Mouse (Mus musculus) thymus, postnatal 0 days (tissue): ENCODE data around the gene Zdhhc13. TPM values are rescaled to one million over a fixed set of nuclear protein-coding genes. Genes with fewer than 3 reads are reported as not detected.

Experiments
- DNase-seq: peaks from one replicate; pipeline ENCODE4 v3.0.0-alpha.2; 2015; ENCODE audit warnings: low spot score
- polyA plus RNA-seq: library from polyadenylated mRNA; unstranded; fragments of >200 nt; fragmentation: Nextera tagmentation; extraction: Ambion mirVana; gene quantifications from 2 replicates; pipeline ENCODE4 v1.2.1, GENCODE M21; 2015

Zdhhc13 gene
- 22.5 and 26.6 TPM in 2 replicates for polyA plus RNA-seq

GRCm38 (mm10) chr7:48788851-48789572 lies at the start of gene Zdhhc13:
TSS of gene Zdhhc13 (plus strand) at chr7:48789003.
- peak; percentile 96 for DNase-seq

GRCm38 (mm10) chr7:48749298-48750163 lies 39.3 kb upstream of the Zdhhc13 start:
- DNase-seq, result peak; percentile 88

- DNase-seq, result no peak
Measured at GRCm38 (mm10) chr7:48750164-48750809, 38.5 kb upstream of the Zdhhc13 start.

DNA sequence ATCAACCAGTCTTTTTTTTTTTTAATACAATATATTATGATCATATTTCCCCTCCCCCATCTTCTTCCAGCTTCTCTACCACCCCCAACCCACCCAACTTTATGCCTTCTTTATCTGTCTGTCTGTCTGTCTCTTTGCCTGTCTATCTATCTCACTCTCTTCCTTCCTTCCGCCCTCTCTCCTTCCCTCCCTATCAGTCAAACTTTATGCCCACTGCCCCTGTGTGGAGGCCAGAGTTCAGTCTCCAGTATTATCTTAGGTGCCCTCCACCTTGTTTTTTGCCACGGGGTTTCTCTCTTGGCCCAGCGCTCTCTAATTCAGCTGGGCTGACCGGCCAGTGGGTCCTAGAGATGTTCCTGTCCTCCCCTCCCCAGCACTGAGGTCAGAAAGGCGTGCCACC lies 37.6 kb upstream of the Zdhhc13 start:
- no peak for DNase-seq

DNA sequence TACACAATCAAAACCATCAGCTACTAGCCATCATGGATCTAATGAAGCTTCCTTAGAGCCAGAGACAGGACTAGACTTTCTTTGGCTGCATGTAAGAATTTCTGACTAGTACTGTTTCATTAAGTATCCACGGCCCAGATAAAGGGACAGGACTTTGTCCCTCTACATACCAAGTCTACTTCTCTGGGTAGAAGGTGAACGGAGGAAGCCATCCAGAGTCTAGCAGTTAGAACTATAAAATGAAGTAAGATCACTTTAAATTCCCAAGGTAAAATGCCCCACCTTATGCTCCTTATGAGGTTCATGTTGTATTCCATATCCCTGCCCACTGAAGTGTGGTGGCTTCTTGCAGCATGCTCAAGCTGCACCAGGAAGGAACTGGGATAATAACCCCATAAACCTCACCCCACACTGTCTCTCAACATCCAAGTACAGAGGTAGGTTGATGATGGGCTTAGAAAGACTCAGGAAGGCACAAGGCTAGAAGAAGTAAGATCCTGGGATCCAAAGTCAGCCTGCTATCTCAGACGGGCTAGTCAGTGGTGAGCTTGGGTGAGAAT lies 34.3 kb upstream of the Zdhhc13 start:
- DNase-seq, result no peak

DNA sequence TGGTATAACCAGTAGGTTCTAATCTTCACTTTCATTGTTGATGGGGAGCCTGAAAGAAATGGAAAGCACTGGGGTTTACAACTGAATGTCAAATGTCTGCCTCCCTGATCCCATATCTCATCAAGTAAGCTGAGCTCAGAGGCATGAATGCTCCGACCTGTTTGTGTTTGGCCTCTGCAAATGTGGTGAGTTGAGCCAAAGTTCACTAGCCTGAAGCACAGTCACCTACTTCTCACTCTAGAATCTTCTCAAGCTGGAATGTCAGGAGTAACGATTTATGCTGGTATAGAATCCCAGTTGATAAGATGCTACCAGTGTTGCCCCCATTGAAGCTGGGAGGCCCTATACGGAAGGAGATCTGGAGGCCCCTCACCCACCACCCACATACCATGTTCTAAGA lies 33.0 kb upstream of the Zdhhc13 start:
- no peak for DNase-seq

DNA sequence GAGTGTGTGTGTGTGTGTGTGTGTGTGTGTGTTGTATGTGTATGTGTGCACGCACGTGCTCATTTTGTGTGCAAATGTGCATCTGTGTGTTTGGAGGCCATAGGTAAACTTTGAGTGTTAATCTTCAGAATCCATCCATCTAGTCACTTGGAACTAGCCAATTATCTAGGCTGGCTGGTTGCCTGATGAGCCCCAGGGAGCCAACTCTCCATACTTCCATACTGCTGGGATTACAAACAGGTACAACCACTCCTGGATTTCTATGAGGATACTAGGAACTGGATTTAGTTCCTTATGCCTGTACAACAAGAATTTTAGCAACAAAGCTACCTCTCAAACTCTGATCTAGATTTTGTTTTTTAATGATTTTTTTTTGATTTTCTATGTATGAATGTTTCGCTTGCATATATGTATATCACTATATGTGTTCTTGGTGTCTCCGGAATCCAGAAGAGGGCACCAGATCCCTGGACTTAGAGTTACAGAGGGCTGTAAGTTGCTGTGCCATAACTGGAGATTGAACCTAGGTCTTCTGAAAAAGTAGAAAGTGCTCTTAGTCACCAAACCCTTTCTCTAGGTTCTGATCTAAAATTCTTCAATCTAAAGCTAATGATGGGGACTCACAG lies 32.4 kb upstream of the Zdhhc13 start:
- DNase-seq, result no peak

DNA sequence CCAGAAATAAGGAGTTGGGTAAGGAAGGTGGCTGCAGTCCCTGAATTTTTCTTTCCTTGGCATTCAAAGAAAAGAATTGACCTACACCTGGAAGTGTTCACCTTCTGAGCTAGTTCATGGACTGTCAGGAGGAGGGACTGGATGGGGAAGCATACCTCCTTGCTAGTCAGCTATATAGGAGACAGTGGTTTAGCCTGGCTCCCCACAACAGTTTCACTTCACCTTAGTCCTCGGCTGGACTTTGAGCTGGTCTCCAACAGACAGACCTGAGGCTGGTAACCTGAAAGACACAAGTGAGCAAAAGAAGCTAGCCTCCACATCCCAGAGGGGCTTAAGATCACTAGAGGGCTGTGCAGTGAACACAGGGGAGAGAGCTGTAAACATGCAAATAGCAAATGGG lies 30.7 kb upstream of the Zdhhc13 start:
- no peak for DNase-seq

DNA sequence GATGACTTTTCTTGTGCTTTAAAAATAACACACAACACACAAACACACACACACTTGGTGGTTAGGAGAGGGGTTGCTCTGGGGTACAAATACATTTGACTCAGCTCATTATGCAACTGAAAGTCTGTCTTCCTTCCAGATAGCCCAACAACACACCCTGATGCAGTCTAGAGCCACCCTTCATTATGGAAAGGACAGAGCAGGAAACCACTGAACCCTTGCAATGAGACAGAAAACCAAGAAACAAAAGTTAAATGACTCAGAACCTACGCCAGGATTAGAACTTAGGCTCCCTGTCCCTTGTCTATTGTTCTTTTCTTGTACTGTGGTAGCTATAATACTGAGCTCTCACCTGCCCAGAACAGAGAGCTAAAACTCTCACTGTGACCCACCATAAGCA lies 28.0 kb upstream of the Zdhhc13 start:
- no peak for DNase-seq

DNA sequence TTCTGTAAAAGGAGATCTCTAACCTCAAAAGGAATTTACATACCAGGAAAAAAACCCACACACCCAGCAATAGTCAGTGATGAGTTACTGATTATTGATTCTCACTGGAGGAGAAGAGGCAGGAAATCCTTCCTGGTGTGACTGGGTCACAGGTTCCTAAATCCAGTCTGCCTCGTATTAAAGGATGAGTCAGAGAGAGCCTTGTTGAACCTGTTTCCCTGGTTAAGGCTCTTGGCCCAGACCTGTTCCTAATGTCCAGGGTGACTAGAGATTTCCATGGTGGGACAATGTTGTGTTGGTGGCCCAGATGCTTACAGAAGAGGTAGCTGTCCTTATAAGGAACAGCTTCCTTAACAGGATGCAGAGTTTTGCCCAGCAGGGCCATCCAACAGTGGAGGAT lies 26.5 kb upstream of the Zdhhc13 start:
- no peak for DNase-seq

GRCm38 (mm10) chr7:48762721-48763120 lies 26.1 kb upstream of the Zdhhc13 start:
- no peak for DNase-seq

DNA sequence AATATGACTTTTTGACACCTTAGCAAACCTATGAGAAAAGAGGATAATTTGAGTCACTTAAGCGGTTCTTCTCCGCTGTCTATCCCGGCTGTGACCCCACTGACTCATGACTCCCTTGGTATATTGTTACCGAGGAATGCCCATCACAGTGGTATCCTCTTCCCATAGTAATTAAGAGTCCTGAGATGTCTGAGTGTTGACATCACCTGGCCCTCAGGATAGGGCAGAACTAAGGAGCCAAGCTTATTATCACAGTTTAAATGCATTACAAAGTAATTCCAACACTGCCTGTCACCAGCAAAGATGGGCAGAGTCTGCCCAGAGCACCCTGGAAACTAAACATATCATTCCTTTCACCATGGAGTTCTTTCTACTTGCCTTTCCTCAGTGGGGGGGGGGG lies 22.8 kb upstream of the Zdhhc13 start:
- no peak for DNase-seq

GRCm38 (mm10) chr7:48769721-48770120 lies 19.1 kb upstream of the Zdhhc13 start:
- no peak for DNase-seq

DNA sequence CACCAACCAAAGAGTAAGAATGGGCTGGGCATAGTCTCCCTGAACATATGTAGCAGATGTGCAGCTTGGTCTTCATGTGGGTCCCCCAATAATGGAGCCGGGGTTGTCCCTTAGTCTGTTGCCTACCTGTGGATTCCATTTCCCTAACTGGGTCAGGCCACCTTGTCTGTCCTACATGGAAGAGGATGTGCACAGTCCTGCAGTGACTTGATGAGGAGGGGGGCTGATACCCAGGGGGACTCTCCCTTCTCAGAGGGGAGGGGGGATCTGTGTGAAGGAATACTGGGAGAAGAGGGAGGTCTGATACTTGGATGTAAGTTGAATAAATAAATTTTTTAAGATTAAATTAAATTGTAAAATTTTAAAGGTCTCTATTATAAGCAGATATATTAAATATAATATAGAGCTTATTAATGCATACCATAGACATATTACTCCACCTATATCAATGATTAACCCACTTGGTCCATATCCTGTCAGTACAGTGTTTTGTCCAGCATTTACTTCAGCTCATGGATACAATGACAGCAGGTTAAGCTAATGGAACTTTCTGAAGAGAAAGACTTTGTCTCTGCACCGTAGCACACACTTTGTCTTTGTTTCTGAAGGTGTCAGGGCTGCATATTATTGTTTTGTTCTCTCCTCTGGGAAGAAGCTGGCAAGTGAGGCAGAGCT lies 16.6 kb upstream of the Zdhhc13 start:
- no peak for DNase-seq

DNA sequence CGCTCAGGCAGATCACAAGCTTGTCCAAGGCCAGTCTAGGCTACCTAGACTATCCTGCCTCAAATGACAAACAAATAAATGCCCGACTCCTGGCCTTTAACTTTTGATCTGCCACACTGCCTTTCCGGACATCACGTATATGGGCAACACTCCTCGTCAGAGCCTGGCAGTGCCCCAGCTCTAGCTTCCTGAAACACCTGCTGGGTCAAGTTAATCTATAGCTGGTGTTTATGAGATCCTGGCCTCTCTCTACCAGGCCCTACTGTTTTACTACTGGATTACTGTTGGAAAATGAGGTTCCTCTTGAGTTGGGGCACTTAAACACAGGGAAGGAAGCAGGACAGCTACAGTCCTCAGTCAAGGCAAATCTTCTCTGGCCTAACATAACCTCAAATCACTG lies 15.5 kb upstream of the Zdhhc13 start:
- no peak for DNase-seq

DNA sequence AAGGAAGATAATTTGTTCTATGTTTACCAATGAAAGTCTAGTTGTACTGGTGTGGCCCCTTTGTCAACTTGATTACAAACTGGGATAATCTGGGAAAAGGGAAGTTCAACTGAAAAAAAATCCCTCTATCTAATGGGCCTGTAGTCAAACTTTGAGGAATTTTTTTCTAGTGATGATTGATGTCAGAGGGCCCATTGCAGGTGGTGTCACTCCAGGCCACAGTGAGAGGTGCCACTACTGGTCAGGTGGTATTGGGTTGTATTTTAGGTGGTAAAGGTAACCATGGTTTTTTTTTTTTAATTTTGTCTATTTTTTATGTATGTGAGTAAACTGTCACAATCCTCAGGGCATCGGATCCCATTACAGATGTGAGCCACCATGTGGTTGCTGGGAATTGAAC lies 14.2 kb upstream of the Zdhhc13 start:
- no peak for DNase-seq

DNA sequence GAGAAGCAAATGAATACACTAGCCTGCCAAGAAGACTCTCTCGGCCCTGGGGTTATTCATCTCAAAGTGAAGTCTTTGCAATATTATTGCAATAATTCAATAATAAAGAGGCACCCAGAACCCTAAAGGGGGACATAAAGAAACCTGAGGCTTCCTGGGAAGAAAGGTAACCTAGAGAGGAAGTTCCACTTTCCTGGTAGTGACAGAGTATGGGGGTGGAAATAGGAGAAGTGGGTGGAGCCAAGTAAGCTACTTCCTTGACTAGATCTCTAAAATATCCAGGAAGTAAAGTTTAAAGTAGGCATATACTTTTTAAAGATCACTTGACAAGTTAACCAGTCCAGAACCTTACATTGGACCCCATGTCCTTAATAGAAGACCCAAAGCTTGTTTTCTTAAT lies 13.4 kb upstream of the Zdhhc13 start:
- DNase-seq, result no peak

GRCm38 (mm10) chr7:48777721-48778504 lies 10.9 kb upstream of the Zdhhc13 start:
- DNase-seq, result no peak

GRCm38 (mm10) chr7:48779110-48779509 lies 9.7 kb upstream of the Zdhhc13 start:
- no peak for DNase-seq

DNA sequence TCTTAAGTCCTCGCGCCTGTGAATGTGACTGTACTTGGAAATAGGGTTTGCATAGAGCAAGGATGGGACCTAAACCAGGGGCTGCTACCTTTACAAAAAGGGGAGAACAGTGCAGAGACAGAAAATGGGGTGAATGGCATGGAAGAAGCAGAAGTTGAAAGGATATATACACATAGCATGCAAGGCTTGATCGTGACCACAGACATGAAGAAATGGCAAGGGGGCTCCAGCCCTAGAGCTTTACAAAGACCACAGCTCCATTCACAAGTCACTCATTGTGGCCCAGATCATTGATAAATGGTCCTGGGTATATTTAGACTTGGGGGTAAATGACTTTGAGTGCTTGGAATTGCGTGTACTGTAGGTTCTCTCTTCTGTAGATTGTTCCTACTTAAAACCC lies 6.4 kb upstream of the Zdhhc13 start:
- no peak for DNase-seq
